Mouse (Mus musculus) intestine, embryonic 15.5 days (tissue): Measurements from ENCODE around the gene Trappc3. TPM values are rescaled to one million over a fixed set of nuclear protein-coding genes. Genes with fewer than 3 reads are reported as not detected.
A peak's percentile ranks its signal among the peaks of the same experiment; 100 is the strongest.

ENCODE experiments used
- ATAC-seq: fragments of 200-750 bp; cut with Nextera tagmentation; 2 replicates; pipeline ENCODE4 v1.8.0; 2017; ENCODE audit warnings: moderate TSS enrichment, moderate library complexity
- H3K27ac ChIP-seq: fragments of 300-500 bp; sonication (generic); 2 replicates; pipeline ENCODE4 v1.5.1; 2015; ENCODE audit warnings: mild to moderate bottlenecking, inconsistent platforms
- H3K27me3 ChIP-seq: fragments of 300-500 bp; sonication (generic); replicated peaks from 2 replicates; pipeline ENCODE4 v1.6.1; 2015; ENCODE audit warnings: inconsistent platforms
- H3K36me3 ChIP-seq: fragments of 300-500 bp; sonication (generic); 2 replicates; pipeline ENCODE4 v1.6.1; 2015; ENCODE audit warnings: inconsistent platforms
- H3K4me1 ChIP-seq: fragments of 300-500 bp; sonication (generic); replicated peaks from 2 replicates; pipeline ENCODE4 v1.6.1; 2015; ENCODE audit warnings: inconsistent platforms
- H3K4me2 ChIP-seq: fragments of 300-500 bp; sonication (generic); replicated peaks from 2 replicates; pipeline ENCODE4 v1.6.1; 2015; ENCODE audit warnings: mild to moderate bottlenecking, inconsistent platforms
- H3K4me3 ChIP-seq: fragments of 300-500 bp; sonication (generic); replicated peaks from 2 replicates; pipeline ENCODE4 v1.5.1; 2015; ENCODE audit warnings: inconsistent platforms
- H3K9ac ChIP-seq: fragments of 300-500 bp; sonication (generic); 2 replicates; pipeline ENCODE4 v1.6.1; 2015; ENCODE audit warnings: inconsistent platforms
- H3K9me3 ChIP-seq: fragments of 300-500 bp; sonication (generic); 2 replicates; pipeline ENCODE4 v1.6.1; 2016; ENCODE audit warnings: inconsistent platforms
- WGBS: fragments of 180-500 bp; shearing (Covaris S2); methylation state at CpG from one replicate; pipeline ENCODE4 v1.1.7; 2015; 5-methylcytosine and 5-hydroxymethylcytosine counted together
- polyA plus RNA-seq: library from polyadenylated mRNA; unstranded; fragments of >200 nt; fragmentation: Nextera tagmentation; extraction: Ambion mirVana; gene quantifications from 2 replicates; pipeline ENCODE4 v1.2.1, GENCODE M21; 2015

The Trappc3 gene
- polyA plus RNA-seq, 1 experiment from 2014 or later: 94.2 TPM

- no peak for ATAC-seq
- 0 out of 2 replicates have a peak overlapping the region, but pooled peaks have one; percentile 1 for H3K27ac ChIP-seq
- 0 out of 2 replicates have a peak, but pooled peaks cover 3% of the 10 kb centered on the region for H3K27me3 ChIP-seq
- H3K4me3 ChIP-seq: peak overlapping the region; percentile 24; the same call in 1 of the 2 replicates
- peaks cover 15% of the 10 kb centered on the region; the same call in 1 of the 2 replicates for H3K4me1 ChIP-seq
- no peaks in the 10 kb centered on the region for H3K36me3 ChIP-seq
- H3K9ac ChIP-seq: no peak overlapping the region
- H3K4me2 ChIP-seq: peak overlapping the region; percentile 71
- no peaks in the 10 kb centered on the region for H3K9me3 ChIP-seq
- 44% methylated on average over 13 of the region's 13 CpGs for WGBS
Measured at GRCm38 (mm10) chr4:126324861-126325260, 62.7 kb downstream of the Trappc3 start.

- Histone ChIP-seq H3K4me1 (peaks cover 10% of the 10 kb centered on the region; the same call in 1 of the 2 replicates), H3K4me2 (peak within 1 kb of the TSS; percentile 71), H3K27ac (0 out of 2 replicates have a peak within 1 kb of the TSS, but pooled peaks have one; percentile 1), H3K27me3 (0 out of 2 replicates have a peak, but pooled peaks cover 3% of the 10 kb centered on the region), H3K4me3 (peak within 1 kb of the TSS; percentile 24), H3K9me3 (no peaks in the 10 kb centered on the region), H3K9ac (peak within 1 kb of the TSS; percentile 37; the same call in 1 of the 2 replicates), H3K36me3 (no peaks in the 10 kb centered on the region)
- 6% methylated on average over 23 of the region's 23 CpGs for WGBS
- 0 out of 2 replicates have a peak, but pooled peaks have one; percentile 27 for ATAC-seq
Measured at GRCm38 (mm10) chr4:126325281-126325861, 63.2 kb downstream of the Trappc3 start, which contains the start of gene Tekt2. Gene Tekt2 (minus strand): TSS chr4:126325688.

Other genes starting within 250 kb of the Trappc3 start
- gene Csf3r, start 237.8 kb upstream of the Trappc3 start, polyA plus RNA-seq: 0.85 and 1.1 TPM in 2 replicates
- 142 and 166 TPM in 2 replicates for gene Mrps15, start 215.4 kb upstream of the Trappc3 start, polyA plus RNA-seq
- gene Oscp1, start 203.8 kb upstream of the Trappc3 start, polyA plus RNA-seq: 8.9 and 11.0 TPM in 2 replicates
- 55.3 TPM in 2 replicates for gene Lsm10, start 165.7 kb upstream of the Trappc3 start, polyA plus RNA-seq
- 29.5 and 32.1 TPM in 2 replicates for gene Stk40, start 158.4 kb upstream of the Trappc3 start, polyA plus RNA-seq
- 41.8 and 44.6 TPM in 2 replicates for gene Eva1b, start 114.6 kb upstream of the Trappc3 start, polyA plus RNA-seq
- 12.8 and 12.9 TPM in 2 replicates for gene Sh3d21, start 98.8 kb upstream of the Trappc3 start, polyA plus RNA-seq
- gene Thrap3, start 59.6 kb upstream of the Trappc3 start, polyA plus RNA-seq: 172 and 202 TPM in 2 replicates
- gene Map7d1, start 6.0 kb upstream of the Trappc3 start, polyA plus RNA-seq: 26.7 and 27.6 TPM in 2 replicates
- gene Col8a2, start 24.5 kb downstream of the Trappc3 start, polyA plus RNA-seq: 7.1 and 8.2 TPM in 2 replicates
- gene Adprhl2, start 59.4 kb downstream of the Trappc3 start, polyA plus RNA-seq: 55.4 and 60.7 TPM in 2 replicates
- gene Tekt2, start 63.4 kb downstream of the Trappc3 start, polyA plus RNA-seq: 7.1 and 7.4 TPM in 2 replicates
- gene Ago3, start 167.2 kb downstream of the Trappc3 start, polyA plus RNA-seq: 10.3 and 10.4 TPM in 2 replicates
- gene Ago1, start 206.3 kb downstream of the Trappc3 start, polyA plus RNA-seq: 3.5 and 4.5 TPM in 2 replicates